Mouse (Mus musculus): Measurements from ENCODE around the gene Fat3.

DNA sequence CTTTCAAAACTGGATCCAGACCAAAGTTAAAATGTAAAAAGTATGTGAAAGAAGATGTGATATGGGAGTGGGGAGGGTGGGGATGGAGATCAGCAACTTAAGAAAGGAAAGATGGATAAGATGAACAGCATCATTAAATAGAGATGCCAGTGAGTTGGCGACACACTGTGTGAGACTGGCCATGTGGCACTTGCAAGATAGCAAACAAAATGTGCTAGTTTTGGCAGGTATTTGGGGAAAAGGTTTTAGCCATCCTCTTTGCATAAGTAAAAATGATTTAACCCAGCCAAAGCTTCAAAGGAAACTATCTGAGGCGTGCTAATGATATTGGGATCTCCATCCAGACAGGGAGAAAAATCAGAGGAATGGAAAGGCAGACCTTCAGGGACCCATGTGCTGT, 157.9 kb downstream of the Fat3 start:
- TF ChIP-seq CTCF (IDR thresholded peaks at IDR 0.05; ENCODE audit: low read depth) (no peak), EP300 (optimal IDR thresholded peaks at IDR 0.05) (no peak)
